26 mouse cellular contexts compared by ENCODE assay signal in the genomic region with DNA sequence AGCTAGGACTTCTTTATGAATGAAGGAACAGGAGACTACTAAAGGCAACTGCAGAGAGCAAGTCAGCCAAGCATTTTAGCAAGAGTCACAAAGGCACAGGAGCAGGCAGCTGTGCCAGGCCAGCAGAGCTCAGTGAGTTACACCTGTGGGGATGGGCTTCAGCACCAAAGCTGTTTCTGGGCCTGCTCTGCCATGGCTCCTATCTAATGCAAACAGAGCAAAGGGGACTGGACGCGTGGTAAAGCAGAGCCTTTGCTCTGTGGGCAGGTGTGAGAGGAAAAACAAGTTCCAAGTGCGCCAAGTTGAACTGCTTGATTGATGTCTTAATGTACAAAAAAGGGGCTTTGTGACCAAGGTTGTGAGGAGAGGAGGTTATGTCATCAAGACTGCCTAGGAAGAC.
DNase-seq lines count a peak whose midpoint lies in the region; ATAC-seq and TF ChIP-seq lines count a peak whose summit lies in the region.
"Had no signal": no experiment of that assay in that cellular context is flagged by ENCODE, and none has a peak within 500 bp of the region (broad histone marks: within the 10 kb centered on the region; RNA-seq: fewer than 3 reads in every experiment).

No protein-coding gene starts in this region.

- no peaks in the 10 kb centered on the region for H3K36me3 ChIP-seq in intestine, embryonic 14.5 days (ENCODE audit: control insufficient read depth, insufficient read depth, low read length)
- H3K36me3 ChIP-seq in intestine, postnatal 0 days (ENCODE audit: control insufficient read depth, insufficient read depth) = no peaks in the 10 kb centered on the region
- H3K36me3 ChIP-seq in embryonic facial prominence, embryonic 14.5 days (ENCODE audit: control insufficient read depth, insufficient read depth, low read length) = no peaks in the 10 kb centered on the region
- H3K36me3 ChIP-seq in intestine, embryonic 16.5 days (ENCODE audit: control insufficient read depth, insufficient read depth, low read length) = no peaks in the 10 kb centered on the region
- H3K36me3 ChIP-seq in stomach, embryonic 14.5 days (ENCODE audit: control insufficient read depth, insufficient read depth, low read length) = no peaks in the 10 kb centered on the region
- H3K36me3 ChIP-seq: hindbrain, embryonic 13.5 days; midbrain, embryonic 12.5 days; neural tube, embryonic 13.5 days had no signal

- ATAC-seq in intestine, embryonic 14.5 days (replicated peaks; ENCODE audit: low FRiP score, low TSS enrichment, low read depth) = peak; percentile 42; the same call in 1 of the 2 replicates
- no peak for ATAC-seq in intestine, postnatal 0 days
- ATAC-seq in embryonic facial prominence, embryonic 14.5 days (ENCODE audit: low read depth) = no peak
- ATAC-seq in intestine, embryonic 16.5 days = peak; percentile 77
- peak; percentile 65; the same call in 1 of the 2 replicates for ATAC-seq in stomach, embryonic 14.5 days (ENCODE audit: insufficient number of reproducible peaks, insufficient read depth, low FRiP score, low read depth)
- ATAC-seq: CD4-positive, CD25-positive, alpha-beta regulatory T cell, adult 4 months; forebrain, postnatal 0 days had no signal

- no peak overlapping the region for H3K4me2 ChIP-seq in intestine, embryonic 14.5 days (ENCODE audit: low read length)
- no peak overlapping the region for H3K4me2 ChIP-seq in intestine, postnatal 0 days (replicated peaks; ENCODE audit: low read depth)
- H3K4me2 ChIP-seq in embryonic facial prominence, embryonic 14.5 days (ENCODE audit: low read depth, low read length) = no peak overlapping the region
- H3K4me2 ChIP-seq in intestine, embryonic 16.5 days (ENCODE audit: low read depth, low read length) = no peak overlapping the region
- no peak overlapping the region for H3K4me2 ChIP-seq in stomach, embryonic 14.5 days (replicated peaks; ENCODE audit: low read depth, low read length)
- H3K4me2 ChIP-seq: heart, embryonic 11.5 days; hindbrain, embryonic 13.5 days; liver, embryonic 11.5 days; midbrain, embryonic 12.5 days; neural tube, embryonic 13.5 days had no signal

- no peak for TF ChIP-seq CTCF in intestine, postnatal 0 days (IDR thresholded peaks at IDR 0.05; ENCODE audit: low read depth)

- peaks cover 28% of the 10 kb centered on the region for H3K4me1 ChIP-seq in intestine, embryonic 14.5 days (replicated peaks; ENCODE audit: control insufficient read depth, insufficient read depth, low read length)
- no peaks in the 10 kb centered on the region for H3K4me1 ChIP-seq in intestine, postnatal 0 days (replicated peaks; ENCODE audit: control insufficient read depth, insufficient read depth, low read length)
- H3K4me1 ChIP-seq in embryonic facial prominence, embryonic 14.5 days (ENCODE audit: control insufficient read depth, insufficient read depth, low read length) = peaks cover 25% of the 10 kb centered on the region
- peaks cover 13% of the 10 kb centered on the region for H3K4me1 ChIP-seq in intestine, embryonic 16.5 days (ENCODE audit: control insufficient read depth, insufficient read depth, low read length)
- H3K4me1 ChIP-seq in stomach, embryonic 14.5 days (ENCODE audit: control insufficient read depth, insufficient read depth, low read length) = peaks cover 27% of the 10 kb centered on the region

- no peaks in the 10 kb centered on the region for H3K9me3 ChIP-seq in intestine, embryonic 14.5 days (ENCODE audit: control insufficient read depth, low read length)
- no peaks in the 10 kb centered on the region for H3K9me3 ChIP-seq in intestine, postnatal 0 days (ENCODE audit: control insufficient read depth)
- no peaks in the 10 kb centered on the region for H3K9me3 ChIP-seq in embryonic facial prominence, embryonic 14.5 days (ENCODE audit: control insufficient read depth, low read length)
- no peaks in the 10 kb centered on the region for H3K9me3 ChIP-seq in intestine, embryonic 16.5 days (ENCODE audit: control insufficient read depth, low read length)
- H3K9me3 ChIP-seq in stomach, embryonic 14.5 days (ENCODE audit: control insufficient read depth, low read depth, low read length) = no peaks in the 10 kb centered on the region
- H3K9me3 ChIP-seq: hindbrain, embryonic 13.5 days; midbrain, embryonic 12.5 days; neural tube, embryonic 13.5 days had no signal

- H3K9ac ChIP-seq in intestine, embryonic 14.5 days (ENCODE audit: low read length) = no peak overlapping the region
- H3K9ac ChIP-seq in intestine, postnatal 0 days (ENCODE audit: low read depth, low read length) = no peak overlapping the region
- no peak overlapping the region; the same call in 1 of the 2 replicates for H3K9ac ChIP-seq in embryonic facial prominence, embryonic 14.5 days (ENCODE audit: low read depth, low read length)
- no peak overlapping the region for H3K9ac ChIP-seq in intestine, embryonic 16.5 days (ENCODE audit: low read depth, low read length)
- no peak overlapping the region for H3K9ac ChIP-seq in stomach, embryonic 14.5 days (replicated peaks; ENCODE audit: low read depth, low read length)
- H3K9ac ChIP-seq: forebrain, postnatal 0 days; hindbrain, embryonic 13.5 days; midbrain, embryonic 12.5 days; neural tube, embryonic 13.5 days had no signal

- 69% methylated on average over 3 of the region's 3 CpGs for WGBS in intestine, embryonic 14.5 days
- WGBS in intestine, postnatal 0 days = 65% methylated on average over 3 of the region's 3 CpGs
- WGBS in embryonic facial prominence, embryonic 14.5 days = 67% methylated on average over 3 of the region's 3 CpGs
- WGBS in intestine, embryonic 16.5 days = 66% methylated on average over 3 of the region's 3 CpGs
- WGBS in stomach, embryonic 14.5 days = 52% methylated on average over 3 of the region's 3 CpGs

- no peak for DNase-seq in intestine, embryonic 14.5 days (ENCODE audit: low spot score)
- no peak for DNase-seq in embryonic facial prominence, embryonic 14.5 days (ENCODE audit: low spot score)
- DNase-seq in cerebellum, adult 8-10 months = no peak
- no peak for DNase-seq in layer of hippocampus, adult 8-10 months (ENCODE audit: low spot score in 2 of 2)
- DNase-seq in gastrocnemius, postnatal 25 days = no peak
- DNase-seq: adrenal gland, postnatal 25 days; cerebellum, adult 11-12 months; cerebellum, postnatal 10 days; forebrain, postnatal 0 days; heart, postnatal 36 days; kidney, adult 8-10 months; kidney, postnatal 4 days; layer of hippocampus, postnatal 36 days; left cerebral cortex, postnatal 4 days; lung, postnatal 36 days; thymus, postnatal 4 days had no signal

- no peak overlapping the region for H3K4me3 ChIP-seq in intestine, embryonic 14.5 days (ENCODE audit: low read depth, low read length)
- H3K4me3 ChIP-seq in intestine, postnatal 0 days (ENCODE audit: low read depth, low read length) = no peak overlapping the region
- no peak overlapping the region for H3K4me3 ChIP-seq in embryonic facial prominence, embryonic 14.5 days (ENCODE audit: low read depth, low read length)
- no peak overlapping the region for H3K4me3 ChIP-seq in intestine, embryonic 16.5 days (ENCODE audit: low read length)
- no peak overlapping the region for H3K4me3 ChIP-seq in stomach, embryonic 14.5 days (ENCODE audit: low read depth, low read length)
- H3K4me3 ChIP-seq: hindbrain, embryonic 13.5 days; midbrain, embryonic 12.5 days; neural tube, embryonic 13.5 days had no signal

- no peaks in the 10 kb centered on the region for H3K27me3 ChIP-seq in intestine, embryonic 14.5 days (replicated peaks; ENCODE audit: control insufficient read depth, insufficient read depth, low read length)
- no peaks in the 10 kb centered on the region for H3K27me3 ChIP-seq in intestine, postnatal 0 days (replicated peaks; ENCODE audit: control insufficient read depth, insufficient read depth, low read length)
- no peaks in the 10 kb centered on the region for H3K27me3 ChIP-seq in embryonic facial prominence, embryonic 14.5 days (replicated peaks; ENCODE audit: control insufficient read depth, insufficient read depth, low read length)
- no peaks in the 10 kb centered on the region for H3K27me3 ChIP-seq in intestine, embryonic 16.5 days (replicated peaks; ENCODE audit: control insufficient read depth, insufficient read depth, low read length)
- H3K27me3 ChIP-seq in stomach, embryonic 14.5 days (ENCODE audit: control insufficient read depth, insufficient read depth, low read length) = no peaks in the 10 kb centered on the region
- H3K27me3 ChIP-seq: hindbrain, embryonic 13.5 days had no signal

- H3K27ac ChIP-seq in intestine, embryonic 14.5 days (ENCODE audit: low read depth) = no peak overlapping the region
- H3K27ac ChIP-seq in intestine, postnatal 0 days (ENCODE audit: low read depth, low read length) = no peak overlapping the region
- H3K27ac ChIP-seq in embryonic facial prominence, embryonic 14.5 days (replicated peaks; ENCODE audit: low read depth, low read length) = peak overlapping the region; percentile 55
- no peak overlapping the region; the same call in 1 of the 2 replicates for H3K27ac ChIP-seq in intestine, embryonic 16.5 days (ENCODE audit: low read length)
- H3K27ac ChIP-seq in stomach, embryonic 14.5 days (ENCODE audit: low read length) = peak overlapping the region; percentile 17
- H3K27ac ChIP-seq: hindbrain, embryonic 13.5 days; kidney, postnatal 0 days; midbrain, embryonic 12.5 days; neural tube, embryonic 13.5 days had no signal

Comparison
In these comparisons a context has a peak if more than half of its experiments do, and no peak if none do; other contexts are left out.
1. ATAC-seq: peak in intestine, embryonic 14.5 days (single experiment), intestine, embryonic 16.5 days (single experiment) and stomach, embryonic 14.5 days (single experiment); none in intestine, postnatal 0 days (single experiment) and embryonic facial prominence, embryonic 14.5 days (single experiment).
2. H3K27ac ChIP-seq: peak in embryonic facial prominence, embryonic 14.5 days (single experiment) and stomach, embryonic 14.5 days (single experiment); none in intestine, embryonic 14.5 days (single experiment), intestine, postnatal 0 days (single experiment) and intestine, embryonic 16.5 days (single experiment).